Mouse (Mus musculus): ENCODE data around the gene Hmg20b. TPM values are rescaled to one million over a fixed set of nuclear protein-coding genes. Genes with fewer than 3 reads are reported as not detected.

The Hmg20b gene
- polyA plus RNA-seq, 1 experiment from 2014 or later: 71.7 TPM

DNA sequence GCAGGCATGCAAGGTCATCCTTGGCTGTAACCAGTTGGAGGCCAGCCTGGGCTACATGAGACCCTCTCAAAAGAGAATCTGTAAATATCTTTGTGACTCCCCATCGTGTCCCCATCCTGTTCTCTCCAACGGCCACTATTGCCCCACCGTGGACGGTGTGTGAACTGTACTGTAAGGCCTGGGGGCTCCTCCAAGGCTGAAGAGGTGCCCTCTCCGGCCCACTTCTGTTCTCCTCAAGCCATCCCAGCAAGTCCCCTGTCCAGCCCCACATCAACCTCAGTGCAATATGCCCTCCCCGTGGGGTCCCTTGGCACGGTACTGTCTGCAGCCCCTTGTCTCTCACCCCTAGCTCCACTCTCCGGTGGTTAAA lies 31.0 kb downstream of the Hmg20b start:
- H3K4me1 ChIP-seq (replicated peaks): peaks cover 47% of the 10 kb centered on the region
- peak overlapping the region; percentile 84 for H3K4me3 ChIP-seq (replicated peaks)
- peaks cover 38% of the 10 kb centered on the region for H3K36me3 ChIP-seq
- H3K27ac ChIP-seq: peak overlapping the region; percentile 84; the same call in 1 of the 2 replicates
- H3K4me2 ChIP-seq (replicated peaks): peak overlapping the region; percentile 66
- peak overlapping the region; percentile 52 for H3K9ac ChIP-seq
- no peaks in the 10 kb centered on the region for H3K27me3 ChIP-seq (replicated peaks)
- 37% methylated on average over 8 of the region's 8 CpGs for WGBS
- no peaks in the 10 kb centered on the region for H3K9me3 ChIP-seq
- no peak for ATAC-seq

DNA sequence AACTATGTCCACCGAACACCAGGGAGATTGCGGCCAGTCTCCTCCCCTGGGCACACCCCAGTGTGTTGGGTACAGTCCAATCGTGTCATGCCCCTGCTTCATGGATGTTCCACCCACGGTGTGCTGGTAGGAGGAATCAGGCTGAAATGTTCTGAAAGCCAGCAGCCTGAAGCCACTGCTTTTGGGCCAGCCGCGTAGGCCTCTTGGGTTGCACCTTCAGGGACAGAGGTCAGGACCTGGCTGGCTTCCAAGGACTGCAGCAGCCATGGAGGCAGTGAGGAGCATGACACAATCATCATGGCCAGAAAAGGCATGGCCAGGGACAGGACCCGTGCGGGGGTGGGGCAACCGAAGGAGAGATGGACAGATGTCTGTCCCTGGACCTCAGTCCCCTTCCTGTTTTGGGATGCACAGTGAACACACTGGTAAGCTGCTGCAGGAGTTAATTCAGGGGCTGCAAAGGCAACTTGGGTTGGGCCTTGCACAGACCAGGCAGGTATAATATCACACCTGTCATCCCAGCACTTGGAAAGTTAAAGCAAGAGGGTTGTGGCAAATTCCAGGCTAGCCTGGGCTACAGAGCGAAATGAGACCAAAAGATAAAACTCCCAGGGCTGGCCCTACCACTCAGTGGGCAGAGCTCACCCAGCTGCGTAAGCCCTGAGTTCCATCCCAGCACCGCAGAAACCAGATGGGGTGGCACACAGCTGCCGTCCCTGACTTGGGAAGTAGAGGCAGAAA lies 31.5 kb downstream of the Hmg20b start:
- 93% methylated on average over 13 of the region's 13 CpGs for WGBS
- Histone ChIP-seq H3K27ac (no peak overlapping the region), H3K4me1 (replicated peaks) (peaks cover 47% of the 10 kb centered on the region), H3K9ac (peak overlapping the region; percentile 52; the same call in 1 of the 2 replicates), H3K27me3 (replicated peaks) (no peaks in the 10 kb centered on the region), H3K36me3 (peaks cover 38% of the 10 kb centered on the region), H3K4me2 (replicated peaks) (peak overlapping the region; percentile 66), H3K4me3 (replicated peaks) (no peak overlapping the region), H3K9me3 (no peaks in the 10 kb centered on the region)
- no peak for ATAC-seq

DNA sequence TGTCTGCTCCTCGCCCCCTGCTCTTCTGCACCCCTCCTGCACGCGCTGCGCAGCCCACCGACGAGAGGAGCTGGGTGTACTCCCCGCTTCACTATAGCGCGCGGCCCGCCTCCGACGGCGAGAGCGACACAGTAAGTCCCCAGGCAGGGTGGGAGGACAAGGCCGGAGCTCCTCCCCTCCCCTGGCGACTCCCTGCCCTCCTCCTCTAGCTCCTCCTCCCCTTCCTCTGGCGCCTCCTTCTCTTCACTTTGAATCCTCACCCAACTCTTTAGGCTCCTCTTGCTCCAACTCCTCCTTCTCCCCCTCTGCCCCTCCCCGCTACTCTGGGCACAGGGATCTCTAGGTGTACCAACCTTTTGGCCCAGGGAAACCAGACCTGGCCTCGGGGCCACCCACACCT lies 33.0 kb downstream of the Hmg20b start:
- ATAC-seq: peak; percentile 13; the same call in 1 of the 2 replicates
- peaks cover 36% of the 10 kb centered on the region for H3K36me3 ChIP-seq
- H3K4me2 ChIP-seq (replicated peaks): peak overlapping the region; percentile 69
- no peaks in the 10 kb centered on the region for H3K9me3 ChIP-seq
- peak overlapping the region; percentile 62; the same call in 1 of the 2 replicates for H3K27ac ChIP-seq
- peak overlapping the region; percentile 28 for H3K4me3 ChIP-seq (replicated peaks)
- no peaks in the 10 kb centered on the region for H3K27me3 ChIP-seq (replicated peaks)
- H3K9ac ChIP-seq: peak overlapping the region; percentile 43
- WGBS: 10% methylated on average over 20 of the region's 20 CpGs
- H3K4me1 ChIP-seq (replicated peaks): peaks cover 40% of the 10 kb centered on the region

DNA sequence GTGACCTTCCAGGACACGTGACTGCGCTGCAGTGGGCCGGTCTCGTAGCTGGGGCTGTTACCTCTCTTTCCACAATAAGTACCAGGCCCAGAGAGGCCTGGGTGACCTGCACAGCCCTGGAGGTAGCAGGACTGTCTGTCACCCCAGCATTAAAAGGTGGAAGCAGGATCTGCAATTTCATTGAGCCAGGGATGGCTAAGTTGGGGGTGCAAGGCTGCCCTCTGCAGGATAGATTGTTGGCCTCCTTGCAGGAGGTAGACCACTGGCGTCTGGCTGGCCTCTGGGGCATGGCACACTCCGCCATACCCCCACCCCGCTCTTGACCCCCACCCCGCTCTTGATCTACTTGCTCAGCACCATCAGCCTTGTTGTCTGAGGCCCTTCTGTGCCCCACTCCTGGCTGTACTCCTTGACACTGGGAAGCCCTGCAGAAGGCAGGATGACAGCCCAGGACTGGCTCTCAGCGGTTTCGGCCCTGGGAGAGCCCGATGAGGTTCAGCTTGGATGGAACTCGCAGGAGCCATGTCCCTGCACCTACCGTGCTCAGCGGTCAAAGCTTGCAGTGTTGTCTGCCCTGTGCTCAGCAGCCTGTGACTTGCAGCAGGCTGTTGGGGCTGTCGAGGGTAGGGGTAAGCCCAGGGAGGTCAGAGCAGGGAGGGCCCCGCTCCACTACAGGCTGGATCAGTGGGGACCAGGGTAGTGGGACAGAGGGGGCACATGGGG lies 33.8 kb downstream of the Hmg20b start:
- WGBS: 57% methylated on average over 16 of the region's 16 CpGs
- Histone ChIP-seq H3K4me2 (replicated peaks) (peak overlapping the region; percentile 69), H3K9me3 (no peaks in the 10 kb centered on the region), H3K27ac (no peak overlapping the region), H3K4me1 (replicated peaks) (peaks cover 33% of the 10 kb centered on the region), H3K36me3 (peaks cover 42% of the 10 kb centered on the region), H3K9ac (peak overlapping the region; percentile 43), H3K27me3 (replicated peaks) (no peaks in the 10 kb centered on the region), H3K4me3 (replicated peaks) (peak overlapping the region; percentile 28)
- ATAC-seq: no peak

DNA sequence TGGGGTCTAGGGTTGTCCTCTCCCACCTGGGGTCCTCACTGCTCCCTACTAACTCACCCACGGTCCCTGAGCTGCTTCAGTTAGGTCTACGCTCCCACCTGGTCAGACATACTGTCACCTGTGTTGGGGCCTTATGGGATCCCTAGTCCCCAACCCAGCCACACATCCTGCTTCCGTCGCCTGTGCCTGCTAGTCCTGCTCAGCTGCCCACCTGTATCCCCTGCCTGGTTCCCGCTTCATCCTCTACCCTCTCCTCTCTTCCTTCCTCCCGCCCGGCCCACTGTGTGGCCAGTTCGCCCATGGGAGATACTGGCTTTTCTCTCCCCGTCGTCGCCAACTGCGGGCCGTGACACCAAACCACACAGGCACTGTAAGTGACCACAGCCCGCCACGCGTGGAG lies 34.7 kb downstream of the Hmg20b start:
- no peak for ATAC-seq
- Histone ChIP-seq H3K27ac (no peak overlapping the region), H3K36me3 (peaks cover 51% of the 10 kb centered on the region)

DNA sequence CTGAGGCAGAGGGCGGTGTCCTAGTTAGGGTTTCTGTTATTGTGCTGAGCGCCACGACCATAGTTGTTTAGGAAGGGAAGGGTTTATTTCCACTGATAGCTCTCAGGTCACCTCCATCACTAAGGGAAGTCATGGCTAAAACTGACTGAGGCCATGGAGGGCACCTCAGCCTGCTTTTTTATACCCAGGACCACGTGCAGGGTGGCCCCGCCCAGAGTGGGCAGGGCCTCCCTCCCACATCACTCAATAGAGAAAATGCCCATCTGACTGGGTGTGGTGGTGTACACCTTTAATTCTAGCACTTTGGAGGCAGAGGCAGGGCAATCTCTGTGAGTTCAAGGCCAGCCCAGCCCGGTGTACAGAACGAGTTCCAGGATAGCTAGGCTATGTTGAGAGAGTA lies 36.1 kb downstream of the Hmg20b start:
- 74% methylated on average over 7 of the region's 7 CpGs for WGBS
- H3K4me1 ChIP-seq (replicated peaks): peaks cover 26% of the 10 kb centered on the region
- no peak overlapping the region for H3K9ac ChIP-seq
- no peak overlapping the region for H3K27ac ChIP-seq
- no peaks in the 10 kb centered on the region for H3K27me3 ChIP-seq (replicated peaks)
- no peak overlapping the region for H3K4me3 ChIP-seq (replicated peaks)
- H3K36me3 ChIP-seq: peaks cover 65% of the 10 kb centered on the region
- no peak overlapping the region for H3K4me2 ChIP-seq (replicated peaks)
- H3K9me3 ChIP-seq: no peaks in the 10 kb centered on the region
- no peak for ATAC-seq

More for the DNA sequence above, 34.7 kb downstream of the Hmg20b start:
- no peaks in the 10 kb centered on the region for H3K9me3 ChIP-seq
- H3K27me3 ChIP-seq (replicated peaks): no peaks in the 10 kb centered on the region
- no peak overlapping the region for H3K9ac ChIP-seq
- H3K4me3 ChIP-seq (replicated peaks): no peak overlapping the region
- no peak overlapping the region for H3K4me2 ChIP-seq (replicated peaks)
- 94% methylated on average over 16 of the region's 16 CpGs for WGBS
- peaks cover 33% of the 10 kb centered on the region for H3K4me1 ChIP-seq (replicated peaks)

DNA sequence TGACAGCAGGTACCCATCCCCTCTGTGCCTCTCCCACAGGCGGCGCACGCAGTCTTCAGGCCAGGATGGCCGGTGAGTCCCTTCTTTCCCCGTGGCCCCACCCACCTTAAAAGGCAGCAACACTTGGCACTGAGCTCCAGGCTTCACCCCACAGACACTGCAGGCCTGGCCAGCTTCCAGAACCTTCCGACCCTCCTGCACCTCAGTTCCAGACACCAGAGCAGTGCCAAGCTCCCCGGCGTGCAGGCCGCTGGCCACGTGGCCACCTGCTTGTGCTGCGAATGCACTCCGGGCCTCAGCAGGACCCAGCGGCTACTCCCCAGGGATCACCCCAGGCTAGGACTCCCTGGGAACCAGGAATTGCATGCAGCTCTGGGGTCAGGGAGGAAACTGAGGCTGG lies 36.7 kb downstream of the Hmg20b start:
- Histone ChIP-seq H3K27me3 (replicated peaks) (no peaks in the 10 kb centered on the region), H3K9ac (no peak overlapping the region), H3K36me3 (peaks cover 70% of the 10 kb centered on the region), H3K4me1 (replicated peaks) (peaks cover 20% of the 10 kb centered on the region), H3K9me3 (no peaks in the 10 kb centered on the region), H3K27ac (no peak overlapping the region), H3K4me3 (replicated peaks) (no peak overlapping the region), H3K4me2 (replicated peaks) (no peak overlapping the region)
- ATAC-seq: no peak
- WGBS: 95% methylated on average over 13 of the region's 13 CpGs

DNA sequence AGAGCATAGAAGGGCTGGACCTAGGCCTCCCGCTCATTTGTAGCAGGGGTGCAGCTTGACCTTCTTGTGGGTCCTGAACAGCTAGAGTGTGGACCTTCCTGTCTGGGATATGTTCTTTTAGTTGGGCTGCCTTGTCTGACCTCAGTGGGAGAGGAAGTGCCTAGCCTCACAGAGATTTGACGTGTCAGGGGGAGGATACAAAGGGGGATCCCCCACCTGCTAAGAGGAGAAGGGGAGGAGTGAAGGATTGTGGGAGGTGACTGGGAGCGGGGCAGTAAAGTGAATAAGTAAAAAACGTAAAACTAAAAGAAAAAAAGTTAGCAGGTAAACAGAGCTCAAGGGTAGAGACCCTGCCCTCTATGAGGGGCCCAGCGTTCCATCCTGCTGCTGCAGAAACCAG lies 40.7 kb downstream of the Hmg20b start:
- Histone ChIP-seq H3K9me3 (no peaks in the 10 kb centered on the region), H3K9ac (no peak overlapping the region), H3K4me3 (replicated peaks) (no peak overlapping the region), H3K4me2 (replicated peaks) (no peak overlapping the region), H3K4me1 (replicated peaks) (no peaks in the 10 kb centered on the region), H3K27ac (no peak overlapping the region), H3K27me3 (replicated peaks) (no peaks in the 10 kb centered on the region), H3K36me3 (peaks cover 81% of the 10 kb centered on the region)
- 78% methylated on average over 5 of the region's 5 CpGs for WGBS
- ATAC-seq: no peak

DNA sequence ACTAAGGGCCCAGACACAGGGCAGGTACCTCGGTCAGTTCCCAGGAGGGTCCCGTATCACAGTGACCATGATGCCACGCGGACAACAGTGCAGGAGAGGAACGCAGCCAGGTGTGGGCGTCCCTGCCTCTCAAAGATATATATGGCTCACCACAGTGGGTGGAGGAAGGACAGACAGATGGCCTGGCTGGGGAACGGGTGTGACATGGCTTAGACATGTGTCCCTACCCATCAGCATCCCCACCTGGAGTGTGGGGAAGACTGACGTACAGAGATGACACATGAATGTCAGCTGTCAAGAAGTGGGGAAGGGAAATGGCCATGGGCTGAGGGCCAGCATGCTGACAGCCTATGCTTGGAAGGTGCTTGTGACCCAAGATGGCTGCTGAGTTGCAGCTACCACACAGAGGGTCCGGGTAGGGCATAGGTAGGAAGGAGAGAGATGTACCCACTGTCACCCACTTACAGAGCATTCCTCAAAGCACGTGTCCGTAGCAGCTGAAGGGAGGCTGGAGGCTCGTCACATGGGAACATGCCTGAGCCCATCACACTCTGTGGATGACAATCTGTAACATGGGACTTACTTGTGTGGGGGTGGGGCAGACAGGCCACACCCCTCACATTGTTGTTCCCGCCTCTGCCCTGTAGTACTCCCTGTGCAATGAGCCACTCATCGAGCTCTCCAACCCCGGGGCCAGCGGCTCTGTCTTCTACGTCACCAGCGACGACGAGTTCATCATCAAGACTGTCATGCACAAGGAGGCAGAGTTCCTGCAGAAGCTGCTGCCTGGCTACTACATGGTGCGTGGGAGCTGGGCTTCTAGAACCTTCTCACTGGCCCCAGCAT lies 43.2 kb downstream of the Hmg20b start:
- Histone ChIP-seq H3K4me1 (replicated peaks) (peaks cover 24% of the 10 kb centered on the region), H3K27ac (no peak overlapping the region), H3K9ac (no peak overlapping the region), H3K36me3 (peaks cover 61% of the 10 kb centered on the region), H3K4me2 (replicated peaks) (no peak overlapping the region), H3K9me3 (no peaks in the 10 kb centered on the region), H3K4me3 (replicated peaks) (no peak overlapping the region), H3K27me3 (replicated peaks) (no peaks in the 10 kb centered on the region)
- WGBS: 92% methylated on average over 21 of the region's 21 CpGs
- ATAC-seq: no peak

DNA sequence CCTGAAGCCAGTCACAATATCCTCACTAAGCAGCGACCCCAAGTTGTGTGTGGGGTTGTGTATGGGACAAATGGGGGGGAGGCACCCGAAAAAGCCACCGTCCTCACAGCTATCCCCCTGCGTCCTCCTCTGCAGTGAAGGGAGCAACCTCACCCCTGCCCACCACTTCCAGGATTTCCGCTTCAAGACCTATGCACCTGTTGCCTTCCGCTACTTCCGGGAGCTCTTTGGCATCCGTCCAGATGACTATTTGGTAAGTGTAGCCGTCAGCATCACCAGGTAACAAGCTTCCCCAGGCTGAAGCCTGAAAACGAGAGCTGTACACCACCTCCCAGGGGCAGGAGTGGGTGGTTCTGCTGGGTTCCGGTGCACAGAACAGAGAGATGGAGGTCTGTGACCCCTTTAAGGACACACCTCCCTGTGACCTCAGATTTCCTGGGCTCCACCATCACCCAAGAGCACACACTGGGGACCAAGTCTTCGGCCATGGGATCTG lies 44.1 kb downstream of the Hmg20b start:
- no peak overlapping the region for H3K4me3 ChIP-seq (replicated peaks)
- H3K9me3 ChIP-seq: no peaks in the 10 kb centered on the region
- H3K4me2 ChIP-seq (replicated peaks): no peak overlapping the region
- no peak for ATAC-seq
- H3K9ac ChIP-seq: no peak overlapping the region
- 93% methylated on average over 12 of the region's 12 CpGs for WGBS
- H3K27me3 ChIP-seq (replicated peaks): no peaks in the 10 kb centered on the region
- peaks cover 54% of the 10 kb centered on the region for H3K36me3 ChIP-seq
- no peak overlapping the region for H3K27ac ChIP-seq
- peaks cover 28% of the 10 kb centered on the region for H3K4me1 ChIP-seq (replicated peaks)

DNA sequence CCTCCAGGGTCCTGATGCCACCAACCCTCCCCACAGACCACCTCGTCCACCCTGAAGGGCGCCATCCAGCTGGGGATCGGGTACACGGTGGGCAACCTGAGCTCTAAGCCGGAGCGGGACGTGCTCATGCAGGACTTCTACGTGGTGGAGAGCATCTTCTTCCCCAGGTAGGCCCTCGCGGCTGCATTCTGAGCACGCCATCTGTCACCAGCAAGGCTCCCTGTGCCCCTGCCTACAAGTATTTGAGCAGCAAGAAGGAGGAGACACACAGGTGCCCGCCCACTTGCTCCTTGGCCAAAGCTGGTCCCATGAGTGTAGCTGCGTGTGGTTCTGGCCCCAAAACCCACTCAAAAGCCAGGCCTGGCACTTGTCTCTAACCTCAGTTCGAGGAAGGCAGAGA lies 44.6 kb downstream of the Hmg20b start:
- peaks cover 48% of the 10 kb centered on the region for H3K36me3 ChIP-seq
- 94% methylated on average over 14 of the region's 14 CpGs for WGBS
- H3K4me1 ChIP-seq (replicated peaks): peaks cover 32% of the 10 kb centered on the region
- H3K4me2 ChIP-seq (replicated peaks): no peak overlapping the region
- no peak for ATAC-seq
- H3K4me3 ChIP-seq (replicated peaks): no peak overlapping the region
- H3K27ac ChIP-seq: no peak overlapping the region
- H3K27me3 ChIP-seq (replicated peaks): no peaks in the 10 kb centered on the region
- no peaks in the 10 kb centered on the region for H3K9me3 ChIP-seq
- no peak overlapping the region for H3K9ac ChIP-seq

Measured in intestine, embryonic 15.5 days (tissue).